In genomic region chr12:16907282-16907846, GRCm38 (mm10) we compare ENCODE assay signal across 17 mouse cellular contexts. TPM values are rescaled to one million over a fixed set of nuclear protein-coding genes. Genes with fewer than 3 reads are reported as not detected.
A peak's percentile ranks its signal among the peaks of the same experiment; 100 is the strongest.
DNase-seq lines count a peak whose midpoint lies in the region.
"Had no signal": no experiment of that assay in that cellular context is flagged by ENCODE, and none has a peak within 500 bp of the region (broad histone marks: within the 10 kb centered on the region; RNA-seq: fewer than 3 reads in every experiment).

No protein-coding gene starts in this region.

- intact Hi-C loops in left cerebral cortex, postnatal 10 days (cut with DNase I), result no loop called here

- DNase-seq in adrenal gland, postnatal 10 days, result peak; percentile 63
- no peak for DNase-seq in adrenal gland, adult 8-10 months
- peak; percentile 44 for DNase-seq in heart, postnatal 4 days
- no peak for DNase-seq in heart, adult 11 months
- DNase-seq in adrenal gland, postnatal 25 days, result peak; percentile 47
- no peak for DNase-seq in left cerebral cortex, postnatal 10 days (ENCODE audit: extremely low spot score in 1 of 2, low spot score in 2 of 2)
- no peak for DNase-seq in thymus, postnatal 25 days
- DNase-seq: forebrain, postnatal 0 days; gastrocnemius, postnatal 10 days; kidney, adult 2 months; kidney, postnatal 36 days; left cerebral cortex, postnatal 4 days; liver, embryonic 13.5 days; lung, adult 18-20 months; lung, postnatal 10 days; right cerebral cortex, postnatal 25 days; thymus, postnatal 14 days had no signal

RNA-seq across cellular contexts. Expression of gene Rock2, which starts 12.7 kb away (rescaled TPM):
- total RNA-seq in adrenal gland, postnatal 10 days (2021), result 10 to 100 TPM; 49.0 to 67.2 TPM
- 100 to 1,000 TPM in 2 of 4 experiments, 10 to 100 TPM in 2; 75.8 to 109 (median 89.6) TPM for total RNA-seq in adrenal gland, adult 8-10 months (2022)
- total RNA-seq in heart, postnatal 4 days (2021), result 10 to 100 TPM; 93.4 to 98.4 TPM
- 82.9 and 88.5 TPM in 2 replicates for total RNA-seq in adrenal gland, postnatal 25 days (2021)
- 10 to 100 TPM; 67.8 to 71.2 TPM for total RNA-seq in left cerebral cortex, postnatal 10 days (2021)

Comparison
In these comparisons a context has a peak if more than half of its experiments do, and no peak if none do; other contexts are left out.
1. DNase-seq: peak in adrenal gland, postnatal 10 days (single experiment), heart, postnatal 4 days (single experiment) and adrenal gland, postnatal 25 days (single experiment); none in adrenal gland, adult 8-10 months (single experiment), heart, adult 11 months (single experiment), left cerebral cortex, postnatal 10 days (0 of 2) and thymus, postnatal 25 days (single experiment).